Mouse (Mus musculus) megakaryocyte progenitor cell, adult 5-6 weeks (primary cell): Measurements from ENCODE around the gene Bcl6b. TPM values are rescaled to one million over a fixed set of nuclear protein-coding genes. Genes with fewer than 3 reads are reported as not detected.

Experiments
- ATAC-seq: replicated peaks from 2 replicates; pipeline ENCODE4 v1.8.0; 2016; ENCODE audit warnings: mild to moderate bottlenecking, moderate TSS enrichment, inconsistent platforms; ENCODE audit not compliant: poor library complexity
- total RNA-seq, 2 experiments: library from RNA; stranded (forward) in 1 of 2; stranded (reverse) in 1 of 2; fragments of 157-497, 149-512 nt in 1 of 2; fragments of 200-1000 nt in 1 of 2; gene quantifications; 2 replicates each; pipeline versions ENCODE4 v1.2.3 to v1.2.4; 2015 to 2017

Bcl6b gene
- total RNA-seq, 2 experiments from 2014 or later, result not detected

DNA sequence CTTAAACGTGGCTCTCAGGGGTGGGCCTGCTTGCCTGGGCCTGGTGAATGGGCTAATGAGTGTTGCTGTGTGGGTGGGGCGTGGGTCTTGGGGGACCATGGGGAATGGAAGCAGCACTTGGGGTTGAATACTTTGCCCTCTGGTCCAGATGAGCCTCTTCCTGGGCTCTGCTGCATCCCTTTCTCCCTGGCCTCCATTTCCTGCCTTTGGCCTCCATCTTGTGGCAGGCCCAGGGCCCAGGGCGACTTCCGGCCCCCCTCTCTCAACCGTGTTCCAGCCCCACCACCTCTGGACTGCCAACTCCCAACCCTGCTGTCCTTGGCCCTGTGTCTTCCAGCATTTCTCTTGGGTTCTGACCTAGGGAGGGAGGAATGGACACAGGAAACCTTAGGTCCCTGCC, 4.4 kb upstream of the Bcl6b start:
- ATAC-seq, result no peak

GRCm38 (mm10) chr11:70233016-70233415, 3.4 kb upstream of the Bcl6b start:
- no peak for ATAC-seq

- ATAC-seq, result no peak
Observed at GRCm38 (mm10) chr11:70232546-70232945, 2.9 kb upstream of the Bcl6b start.

DNA sequence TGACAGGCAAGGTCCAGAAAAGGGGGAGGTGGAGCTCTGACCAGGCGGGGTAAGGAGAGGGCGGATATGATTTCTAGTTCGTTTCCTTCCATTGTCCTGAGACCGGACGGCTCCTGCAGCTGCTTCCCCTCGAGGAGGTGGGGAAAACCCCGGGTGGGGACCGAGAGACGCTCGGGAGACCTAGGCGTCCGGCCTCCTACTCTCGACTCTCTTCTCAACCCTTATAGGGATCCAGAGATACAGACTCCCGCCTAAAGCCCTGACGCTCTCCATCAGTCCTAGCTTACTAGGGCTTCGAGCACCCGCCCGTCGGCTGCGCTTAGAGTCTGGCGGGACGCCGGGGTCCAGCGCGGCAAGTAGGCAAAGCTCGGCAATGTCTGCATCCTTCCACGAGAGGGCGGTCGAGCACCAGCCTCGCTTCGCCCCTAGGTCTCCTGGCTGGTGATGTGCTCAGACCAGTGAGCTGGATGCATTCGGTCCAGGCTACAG, 685 bp upstream of the Bcl6b start:
- peak; percentile 89 for ATAC-seq

DNA sequence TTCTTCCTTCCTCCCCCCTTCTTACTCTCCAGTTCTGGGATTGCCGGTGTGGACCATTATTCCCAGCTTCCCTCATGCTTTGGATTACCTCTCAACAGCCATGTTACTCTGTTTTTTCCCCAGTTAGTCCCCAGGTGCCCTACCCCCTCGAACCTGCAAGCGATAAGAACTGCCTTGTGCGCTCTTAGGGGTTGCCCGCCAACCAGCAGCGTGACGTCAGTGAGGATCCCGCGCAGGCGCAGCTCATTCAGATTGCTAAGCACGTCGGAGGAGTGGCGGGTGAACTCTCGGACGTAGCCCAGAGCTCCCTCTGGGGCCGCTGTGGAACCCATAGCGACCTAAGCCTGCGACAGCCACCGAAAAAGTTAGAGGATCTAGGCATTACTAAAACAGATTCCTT, 770 bp downstream of the Bcl6b start:
- peak; percentile 73 for ATAC-seq

DNA sequence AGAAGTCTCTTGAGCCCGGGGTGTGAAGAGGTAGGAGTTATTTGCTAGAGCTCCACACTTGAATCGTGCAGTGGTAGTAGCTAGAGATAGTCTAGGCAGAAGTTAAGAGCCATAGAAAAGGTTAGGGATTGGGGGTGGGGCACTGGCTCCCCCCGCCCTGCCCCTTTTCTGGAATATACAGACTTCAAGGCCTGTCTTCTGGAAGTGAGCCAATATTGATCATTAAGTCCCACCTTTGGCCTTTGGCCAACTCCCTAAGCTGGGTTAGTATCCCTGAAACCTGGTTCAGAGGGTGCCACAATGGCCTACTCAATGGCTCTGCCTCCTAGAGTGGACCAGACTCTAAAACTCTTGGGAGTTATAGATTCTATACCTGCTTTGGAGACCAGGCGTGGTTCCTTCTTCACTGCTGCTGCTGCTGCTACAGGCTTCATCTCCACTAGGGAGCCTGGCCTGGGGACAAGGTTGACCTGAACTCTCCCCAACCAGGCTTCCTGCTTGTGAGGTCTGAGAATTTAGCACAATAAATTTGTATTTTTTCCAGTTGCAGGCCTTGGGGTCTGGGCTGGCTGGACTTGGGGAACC, 1.8 kb downstream of the Bcl6b start:
- no peak for ATAC-seq

GRCm38 (mm10) chr11:70227126-70227525, 2.5 kb downstream of the Bcl6b start:
- no peak for ATAC-seq

DNA sequence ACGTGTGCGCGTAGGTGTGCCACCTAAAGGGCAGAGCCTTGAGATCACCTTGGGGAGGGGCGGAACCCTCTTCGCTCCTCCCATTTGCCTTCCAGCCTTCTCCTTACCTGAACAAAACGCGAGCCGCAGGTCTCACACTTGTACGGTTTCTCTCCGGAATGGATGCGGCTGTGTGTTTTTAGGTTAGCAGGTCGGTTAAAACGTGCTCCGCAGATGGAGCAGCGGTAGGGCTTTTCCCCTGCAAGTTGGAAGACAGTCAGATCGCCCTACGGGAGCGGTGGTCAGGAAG, 3.1 kb downstream of the Bcl6b start:
- no peak for ATAC-seq

GRCm38 (mm10) chr11:70225798-70226601, 3.6 kb downstream of the Bcl6b start:
- no peak for ATAC-seq

- ATAC-seq, result no peak
Observed at GRCm38 (mm10) chr11:70223724-70224123, 5.9 kb downstream of the Bcl6b start.

DNA sequence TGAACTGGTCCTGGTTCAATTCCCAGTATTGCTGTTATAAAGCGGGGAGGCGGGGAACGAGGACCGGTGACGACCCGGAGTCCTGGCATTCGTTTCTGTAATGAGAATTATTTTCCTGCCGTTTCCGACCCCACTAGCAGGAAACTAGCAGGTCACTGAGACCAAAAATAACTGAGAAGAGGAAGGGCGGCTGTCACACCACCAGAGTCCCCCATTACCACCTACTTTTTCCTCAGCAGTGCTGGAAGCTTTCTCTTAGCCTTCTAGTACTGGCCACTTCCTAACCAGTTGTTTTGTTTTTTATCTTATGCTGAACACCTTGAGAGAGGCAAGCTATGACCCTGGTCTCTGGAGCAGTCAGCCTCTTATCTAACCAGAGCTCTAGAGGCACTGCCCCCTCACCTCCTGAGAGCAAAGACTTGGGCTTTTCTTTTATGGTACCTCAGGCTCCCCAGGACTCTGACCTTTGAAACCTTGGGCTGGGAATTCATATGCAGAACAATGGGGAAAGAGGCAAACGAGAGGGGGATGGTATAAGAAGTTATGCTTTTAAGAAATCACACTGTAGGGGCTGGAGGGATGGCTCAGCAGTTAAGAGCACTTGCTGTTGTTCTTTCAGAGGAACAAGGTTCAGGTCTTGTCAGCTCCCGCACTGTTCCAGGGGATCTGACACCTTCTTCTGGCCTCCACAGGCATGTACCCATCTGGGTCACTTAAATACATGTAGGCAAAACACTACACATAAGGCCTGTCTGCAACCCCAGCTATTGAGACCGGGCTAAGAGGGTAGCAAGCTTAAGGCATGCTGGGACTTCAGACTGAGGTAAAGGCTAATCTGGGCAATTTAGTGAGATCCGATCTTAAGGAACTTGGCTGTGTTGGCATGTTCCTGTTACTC, 7.7 kb downstream of the Bcl6b start:
- peak; percentile 68 for ATAC-seq

GRCm38 (mm10) chr11:70220731-70221602, 8.6 kb downstream of the Bcl6b start, which contains the start of gene Slc16a13:
TSS of gene Slc16a13 (minus strand) at chr11:70221064.
- ATAC-seq, result peak; percentile 79

- ATAC-seq, result no peak
Observed at GRCm38 (mm10) chr11:70220323-70220722, 9.3 kb downstream of the Bcl6b start.

- ATAC-seq, result no peak
Observed at GRCm38 (mm10) chr11:70219873-70220272, 9.7 kb downstream of the Bcl6b start.

DNA sequence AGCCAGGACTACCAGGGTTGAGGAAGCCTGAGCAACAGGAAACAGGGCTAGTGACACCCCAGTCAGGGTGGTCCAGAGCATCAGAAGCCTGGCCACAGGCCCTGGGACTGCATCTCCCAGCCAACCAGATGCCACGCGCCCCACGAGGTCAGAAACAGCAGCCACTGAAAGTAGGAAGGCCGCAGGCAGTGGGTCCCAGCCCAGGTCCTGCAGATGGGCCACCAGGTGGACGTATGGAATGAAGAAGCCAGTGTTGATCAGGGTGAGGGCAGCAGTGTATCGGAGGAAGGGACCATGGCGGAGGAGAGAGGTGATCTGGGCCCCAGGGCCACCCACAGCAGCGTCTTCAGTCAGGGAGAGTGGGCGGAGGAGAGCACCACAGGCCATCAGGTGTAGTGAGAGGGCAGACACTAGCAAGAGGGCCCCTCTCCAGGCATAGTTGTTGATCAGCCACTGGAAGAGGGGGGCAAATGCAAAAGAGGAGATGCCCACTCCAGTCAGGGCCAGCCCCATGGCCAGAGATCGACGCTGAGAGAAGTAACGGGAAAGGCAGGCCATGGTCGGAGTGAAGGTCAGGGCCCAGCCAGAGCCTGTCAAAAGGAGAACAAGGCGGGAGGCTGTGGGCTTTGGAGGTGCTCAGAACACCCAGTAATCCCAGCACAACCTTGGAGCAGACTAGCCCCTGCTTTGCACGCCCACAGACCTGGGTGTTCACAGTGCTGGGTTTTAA, 10.7 kb downstream of the Bcl6b start:
- no peak for ATAC-seq

- no peak for ATAC-seq
Observed at GRCm38 (mm10) chr11:70218039-70218438, 11.6 kb downstream of the Bcl6b start.

GRCm38 (mm10) chr11:70216103-70216502, 13.5 kb downstream of the Bcl6b start:
- no peak for ATAC-seq

GRCm38 (mm10) chr11:70215301-70215700, 14.3 kb downstream of the Bcl6b start:
- ATAC-seq, result no peak

GRCm38 (mm10) chr11:70214856-70215209, 14.8 kb downstream of the Bcl6b start:
- 0 out of 2 replicates have a peak, but pooled peaks have one; percentile 10 for ATAC-seq
